Mouse (Mus musculus): ENCODE results near the gene 4933411K16Rik. TPM values are rescaled to one million over a fixed set of nuclear protein-coding genes. Genes with fewer than 3 reads are reported as not detected.
"Not testable (repeated sequence)": the region's sequence is repeated elsewhere in the genome, so short reads cannot be mapped to it uniquely, and the experiment has no call there.

4933411K16Rik gene
- total RNA-seq, 2 experiments from 2014 or later = 0.75 to 0.91 TPM

DNA sequence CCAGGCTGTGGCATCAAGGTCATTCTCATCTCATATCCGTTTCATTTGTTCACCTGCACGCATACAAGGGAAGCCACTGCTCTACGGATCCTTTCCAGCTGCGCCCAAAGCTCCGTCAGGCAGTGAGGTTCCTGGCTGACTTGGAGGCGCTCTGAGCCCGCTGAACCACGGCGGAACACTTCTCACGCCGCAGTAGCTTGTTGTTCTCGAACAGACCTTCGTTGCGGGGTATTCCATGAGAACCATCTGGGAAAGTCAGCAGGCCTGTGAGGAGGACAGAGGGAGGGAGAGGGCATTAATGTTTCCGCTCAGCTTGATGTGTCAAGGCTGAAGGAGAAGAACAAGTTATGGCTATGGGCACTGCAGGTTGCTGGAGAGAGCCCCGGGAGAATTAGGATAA, 23.9 kb downstream of the 4933411K16Rik start:
- no peak for DNase-seq (ENCODE audit: low spot score in 2 of 2)

DNA sequence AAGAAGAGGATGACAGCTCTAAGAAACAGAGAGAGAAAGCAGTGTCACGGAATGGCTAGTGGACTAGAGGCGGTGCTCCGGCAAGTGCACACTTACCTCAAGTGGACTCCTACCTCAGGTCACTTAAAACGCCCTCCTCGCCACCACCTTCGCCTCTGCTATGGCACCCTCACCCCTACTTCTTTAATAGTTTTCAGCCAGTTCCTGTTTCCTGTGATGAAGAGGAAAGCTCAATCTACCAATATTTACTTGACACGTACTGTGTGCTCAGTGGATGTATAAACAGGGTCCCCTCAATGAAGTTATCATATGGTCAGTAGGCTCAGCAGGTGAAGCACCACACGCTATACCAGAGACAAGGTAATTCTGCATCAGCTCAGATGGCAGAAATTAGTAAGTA, 26.5 kb downstream of the 4933411K16Rik start:
- DNase-seq (ENCODE audit: low spot score in 2 of 2) = no peak

DNA sequence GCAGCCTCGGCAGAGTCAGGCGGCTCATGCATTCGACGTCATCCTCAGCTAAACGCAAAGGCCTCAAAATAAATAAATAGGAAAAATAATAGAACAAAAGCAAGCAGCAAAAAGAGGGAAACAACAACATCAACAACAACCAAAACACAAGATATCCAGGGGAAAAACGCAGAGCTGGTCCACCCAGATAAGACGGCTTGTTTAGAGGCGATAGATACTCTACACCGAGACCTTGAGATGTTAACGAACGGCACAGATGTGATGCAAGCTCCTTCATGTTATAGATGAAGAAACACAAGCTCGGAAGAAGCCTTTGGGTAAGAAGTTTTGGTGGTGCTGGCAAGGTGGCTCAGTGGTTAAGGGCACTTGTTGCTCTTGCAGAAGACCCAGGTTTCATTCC, 27.0 kb downstream of the 4933411K16Rik start:
- DNase-seq (ENCODE audit: low spot score in 2 of 2) = no peak

DNA sequence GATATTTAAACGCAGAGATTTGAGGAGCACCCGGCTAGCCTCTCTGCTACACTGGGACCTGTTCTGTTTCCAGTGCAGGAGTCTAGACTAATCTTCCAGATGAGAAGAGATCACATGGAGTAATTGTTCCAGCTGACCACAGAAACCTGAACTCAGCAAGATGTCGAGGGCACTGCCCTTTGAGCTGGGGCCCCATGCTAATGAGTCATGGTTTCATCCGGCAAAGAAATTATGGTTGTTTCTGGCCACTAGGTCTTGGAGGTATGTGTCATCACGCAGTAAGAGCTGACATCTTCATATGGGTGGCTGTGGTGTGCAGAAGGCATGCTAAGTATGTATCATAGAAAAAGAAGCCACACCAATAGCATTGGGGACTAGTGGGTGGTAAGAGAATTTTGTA, 27.9 kb downstream of the 4933411K16Rik start:
- no peak for DNase-seq (ENCODE audit: low spot score in 2 of 2)

DNA sequence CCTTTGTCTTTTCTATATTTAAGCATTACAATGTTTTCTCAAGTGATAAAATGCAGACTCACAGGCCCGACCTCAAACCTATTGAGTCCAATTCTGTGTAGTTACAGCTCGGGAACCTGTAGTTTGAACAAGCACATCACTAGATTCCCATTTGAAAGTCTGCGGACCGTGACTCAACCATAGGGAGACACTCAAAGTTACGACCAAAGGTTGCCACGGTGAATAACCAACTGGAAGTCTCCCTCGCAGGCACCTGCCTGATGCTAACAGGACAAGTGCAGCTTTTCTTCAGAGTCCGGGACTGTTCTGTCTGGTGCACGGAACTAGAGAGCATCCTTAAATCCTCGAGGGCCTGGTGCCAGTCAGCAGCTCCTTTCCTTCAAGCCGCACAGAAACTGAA, 28.4 kb downstream of the 4933411K16Rik start:
- no peak for DNase-seq (ENCODE audit: low spot score in 2 of 2)

DNA sequence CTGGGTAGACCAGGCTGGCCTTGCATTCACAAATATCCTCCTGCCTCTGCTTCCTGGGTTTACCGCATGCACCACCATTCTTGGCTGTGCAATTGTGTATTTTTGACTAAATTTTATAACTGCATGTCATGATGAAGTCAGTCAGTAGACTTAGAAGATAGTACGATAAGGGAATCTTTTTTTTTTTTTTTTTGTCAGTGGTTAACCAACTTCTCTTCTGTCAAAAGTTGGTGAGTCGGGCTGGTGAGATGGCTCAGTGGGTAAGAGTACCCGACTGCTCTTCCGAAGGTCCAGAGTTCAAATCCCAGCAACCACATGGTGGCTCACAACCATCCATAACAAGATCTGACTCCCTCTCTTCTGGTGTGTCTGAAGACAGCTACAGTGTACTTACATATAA, 29.6 kb downstream of the 4933411K16Rik start:
- not testable (repeated sequence) for DNase-seq (ENCODE audit: low spot score in 2 of 2)

DNA sequence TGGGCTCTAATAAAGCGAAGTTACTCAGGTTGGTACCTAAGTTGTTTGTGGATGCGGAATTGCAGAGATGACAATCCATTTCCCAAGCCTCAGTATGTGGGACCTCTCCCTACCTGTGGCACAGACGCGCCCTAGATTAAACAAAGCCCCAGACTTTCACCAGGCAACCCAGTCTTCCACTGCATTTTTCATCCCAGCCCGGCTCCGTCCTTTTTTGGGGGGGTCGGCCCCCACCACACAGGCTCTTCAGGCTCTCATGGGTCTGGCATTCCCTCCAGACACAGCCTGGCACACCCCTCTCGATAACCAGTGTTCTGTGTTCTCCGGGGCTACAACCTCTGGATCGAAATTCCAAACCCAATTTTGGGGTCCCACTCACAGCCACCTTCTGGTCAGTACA, 33.6 kb downstream of the 4933411K16Rik start:
- DNase-seq (ENCODE audit: low spot score in 2 of 2) = no peak

DNA sequence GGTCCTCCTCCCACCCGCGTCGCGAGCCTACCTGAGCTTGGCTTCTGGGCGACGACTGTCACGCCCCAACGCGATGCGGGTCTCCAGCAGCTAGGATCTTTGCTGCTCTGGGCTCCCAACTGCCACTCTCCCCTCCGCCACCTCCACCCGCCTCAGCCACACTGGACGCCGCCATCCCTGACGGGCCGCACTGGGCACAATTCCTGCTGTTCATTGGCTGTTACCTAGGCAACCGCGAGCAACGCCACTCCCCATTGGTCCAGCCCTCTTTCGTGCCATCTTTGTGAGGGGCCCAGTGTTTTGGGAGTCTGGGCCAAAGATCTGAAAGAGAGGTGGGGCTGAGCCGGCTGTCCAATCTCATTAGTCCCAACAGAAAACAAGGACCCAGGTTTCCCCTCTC, 34.1 kb downstream of the 4933411K16Rik start, which contains the start of gene Morn4:
TSS of gene Morn4 (minus strand) at position 192 of the 400 bp plus-strand sequence.
- DNase-seq (ENCODE audit: low spot score in 2 of 2) = peak; percentile 36 to 70

DNA sequence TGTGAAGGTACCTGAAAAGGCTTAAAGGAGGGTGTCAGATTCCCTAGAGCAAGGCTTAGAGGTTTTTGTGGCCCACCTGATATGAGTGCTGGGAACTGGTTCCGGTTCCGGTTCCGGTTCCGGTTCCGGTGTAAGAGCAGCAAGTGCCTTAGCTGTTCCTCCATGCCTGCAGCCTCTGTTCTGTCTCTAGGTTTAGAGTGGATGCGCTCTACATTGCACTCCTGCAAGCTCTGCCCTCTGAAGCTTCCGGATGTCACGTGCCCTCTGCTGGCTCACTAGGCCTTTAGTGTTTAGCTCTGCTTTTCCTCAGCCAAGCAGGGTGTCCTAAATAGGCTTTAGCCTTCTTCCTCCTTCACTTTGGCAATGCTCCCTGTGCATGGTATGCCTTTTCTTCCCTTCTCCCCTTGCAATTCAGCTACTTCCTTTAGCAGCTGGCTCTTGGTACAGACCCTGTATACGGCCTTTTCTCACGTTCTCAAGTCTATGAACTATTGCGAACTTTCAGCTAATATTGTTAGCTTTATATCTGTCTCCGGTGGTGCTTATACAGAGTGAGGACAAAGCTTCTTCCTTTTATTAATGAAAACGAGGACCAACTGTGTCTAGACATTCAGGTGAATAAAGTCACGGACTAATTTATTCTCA, 37.2 kb downstream of the 4933411K16Rik start:
- DNase-seq (ENCODE audit: low spot score in 2 of 2) = peak in 1 of 2 experiments; percentile 32

DNA sequence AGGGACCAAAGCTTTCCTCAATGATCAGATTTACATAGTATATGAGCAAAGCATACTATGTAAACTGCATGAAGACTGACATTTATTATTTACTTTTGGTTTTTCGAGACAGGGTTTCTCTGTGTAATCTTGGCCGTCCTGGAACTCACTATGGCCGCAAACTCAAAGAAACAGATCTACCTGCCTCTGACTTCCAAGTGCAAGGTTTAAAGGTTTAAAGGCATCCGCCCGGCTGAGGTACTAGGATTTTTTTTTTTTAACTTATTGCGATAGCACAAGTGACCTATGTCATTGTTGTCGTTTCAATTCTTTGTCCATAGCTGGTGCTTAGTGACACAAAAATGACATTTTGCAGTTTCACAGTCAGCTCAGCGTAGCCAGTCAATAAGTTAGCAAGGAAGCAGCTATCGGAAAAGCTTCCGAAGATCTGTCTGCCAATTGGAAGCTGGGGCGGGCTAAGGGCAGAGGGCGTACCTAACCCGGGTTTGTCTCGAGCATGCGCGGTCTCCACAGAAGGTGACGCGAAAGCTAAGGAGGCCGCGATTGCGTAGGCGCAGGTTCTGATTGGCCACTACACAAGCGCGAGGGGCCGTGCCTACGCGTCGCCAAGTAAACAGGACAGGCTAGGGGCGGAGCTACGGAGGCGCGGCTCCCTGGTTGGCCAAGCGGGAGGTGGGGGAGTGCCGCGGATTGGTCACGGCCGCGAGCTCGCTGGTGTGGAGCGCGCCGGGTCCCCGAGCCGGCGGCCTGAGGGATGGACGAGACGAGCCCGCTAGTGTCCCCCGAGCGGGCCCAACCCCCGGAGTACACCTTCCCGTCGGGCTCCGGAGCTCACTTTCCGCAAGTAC, 37.9 kb downstream of the 4933411K16Rik start, which contains the start of gene Pi4k2a:
TSS of gene Pi4k2a (plus strand) at position 723 of the 848 bp plus-strand sequence.
- peak; percentile 93 to 98 for DNase-seq (ENCODE audit: low spot score in 2 of 2)

DNA sequence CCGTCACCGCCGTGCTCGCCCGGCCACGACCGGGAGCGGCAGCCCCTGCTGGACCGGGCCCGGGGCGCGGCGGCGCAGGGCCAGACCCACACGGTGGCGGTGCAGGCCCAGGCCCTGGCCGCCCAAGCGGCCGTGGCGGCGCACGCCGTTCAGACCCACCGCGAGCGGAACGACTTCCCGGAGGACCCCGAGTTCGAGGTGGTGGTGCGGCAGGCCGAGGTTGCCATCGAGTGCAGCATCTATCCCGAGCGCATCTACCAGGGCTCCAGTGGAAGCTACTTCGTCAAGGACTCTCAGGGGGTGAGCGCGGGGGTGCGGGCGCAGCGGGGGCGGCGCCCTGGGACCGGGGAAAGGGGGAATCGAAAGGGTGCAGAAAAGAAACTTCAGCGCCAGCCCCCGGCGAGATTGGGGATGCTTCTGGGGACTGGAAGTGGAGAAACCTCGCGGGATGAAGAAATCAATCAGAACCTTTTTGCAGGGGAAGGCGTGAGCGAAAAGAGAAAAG, 38.6 kb downstream of the 4933411K16Rik start:
- peak in 1 of 2 experiments; percentile 37 for DNase-seq (ENCODE audit: low spot score in 2 of 2)

DNA sequence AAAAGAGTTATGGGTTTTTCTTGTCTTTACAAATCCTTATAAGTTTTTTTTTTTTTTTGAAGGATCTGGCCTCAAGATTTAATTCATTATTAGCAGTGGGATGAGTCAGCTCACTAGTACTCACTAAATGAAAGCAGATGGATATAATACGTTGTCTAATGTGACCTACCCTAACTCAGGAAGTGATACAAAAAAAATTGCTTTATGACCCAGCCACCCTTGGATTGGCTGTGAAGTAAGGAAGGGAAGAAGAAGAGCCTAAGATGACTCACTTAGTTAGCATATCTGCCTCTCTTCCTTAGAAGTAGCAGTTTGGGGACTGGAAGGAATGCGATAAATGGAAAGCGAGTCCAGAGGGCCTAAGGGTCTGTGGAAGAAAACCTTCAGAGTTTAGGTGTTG, 47.4 kb downstream of the 4933411K16Rik start:
- no peak for DNase-seq (ENCODE audit: low spot score in 2 of 2)

Other genes starting within 250 kb of the 4933411K16Rik start
- 1 to 10 TPM; 4.6 to 6.7 TPM for gene Frat1, start 222.3 kb upstream of the 4933411K16Rik start, total RNA-seq (2021)
- gene Frat2, start 204.1 kb upstream of the 4933411K16Rik start, total RNA-seq (2021) = 10 to 100 TPM; 11.7 to 14.1 TPM
- gene Rrp12, start 156.1 kb upstream of the 4933411K16Rik start, total RNA-seq (2021) = 10 to 100 TPM; 21.1 to 22.4 TPM
- 10 to 100 TPM; 53.2 to 57.9 TPM for gene Pgam1, start 140.3 kb upstream of the 4933411K16Rik start, total RNA-seq (2021)
- 10 to 100 TPM; 19.6 to 24.5 TPM for gene Exosc1, start 118.8 kb upstream of the 4933411K16Rik start, total RNA-seq (2021)
- 10 to 100 TPM; 36.0 to 36.5 TPM for gene Zdhhc16, start 118.8 kb upstream of the 4933411K16Rik start, total RNA-seq (2021)
- gene Mms19, start 71.1 kb upstream of the 4933411K16Rik start, total RNA-seq (2021) = 10 to 100 TPM; 20.5 to 29.1 TPM
- gene Ubtd1, start 70.5 kb upstream of the 4933411K16Rik start, total RNA-seq (2021) = 10 to 100 TPM; 37.5 to 39.7 TPM
- 10 to 100 TPM; 50.1 to 73.1 TPM for gene Ankrd2, start 16.2 kb upstream of the 4933411K16Rik start, total RNA-seq (2021)
- gene Hoga1, start 6.6 kb upstream of the 4933411K16Rik start, total RNA-seq (2021) = 1 to 10 TPM; 7.1 to 8.8 TPM
- gene Morn4, start 34.1 kb downstream of the 4933411K16Rik start, total RNA-seq (2021) = 1 to 10 TPM; 2.0 to 2.5 TPM
- gene Pi4k2a, start 38.2 kb downstream of the 4933411K16Rik start, total RNA-seq (2021) = 10 to 100 TPM; 18.5 to 21.5 TPM
- gene Avpi1, start 76.8 kb downstream of the 4933411K16Rik start, total RNA-seq (2021) = 10 to 100 TPM; 11.5 to 11.8 TPM
- gene Marveld1, start 95.2 kb downstream of the 4933411K16Rik start, total RNA-seq (2021) = 10 to 100 TPM; 33.7 to 34.8 TPM
- gene Zfyve27, start 111.7 kb downstream of the 4933411K16Rik start, total RNA-seq (2021) = 10 to 100 TPM; 18.6 to 22.3 TPM
- 1 to 10 TPM; 4.5 to 4.8 TPM for gene Sfrp5, start 150.0 kb downstream of the 4933411K16Rik start, total RNA-seq (2021)
- gene Golga7b, start 195.3 kb downstream of the 4933411K16Rik start, total RNA-seq (2021) = 1 to 10 TPM; 1.2 to 1.5 TPM